Mouse (Mus musculus) megakaryocyte, embryonic 14.5 days (primary cell): ENCODE measurements around the gene Frrs1l.

Experiments
- FLI1 ChIP-seq: IDR thresholded peaks from 2 replicates; pipeline ENCODE4 v1.6.1; 2012; ENCODE audit warnings: low read length, inconsistent platforms, mixed read lengths
- GATA1 ChIP-seq: IDR thresholded peaks from 3 replicates; pipeline ENCODE4 v1.6.1; 2012; ENCODE audit warnings: mixed read lengths, low read length, inconsistent platforms, borderline replicate concordance

- no peak for TF ChIP-seq GATA1
- TF ChIP-seq FLI1: no peak
Observed at GRCm38 (mm10) chr4:56942567-56942966, 47.6 kb downstream of the Frrs1l start.
